Mouse (Mus musculus) urinary bladder, adult 2 months (tissue): ENCODE data around the gene Aup1. TPM values are rescaled to one million over a fixed set of nuclear protein-coding genes. Genes with fewer than 3 reads are reported as not detected.

Source experiments
- DNase-seq: peaks from one replicate; pipeline ENCODE4 v3.0.0; 2022; ENCODE audit warnings: low spot score
- polyA plus RNA-seq: library from polyadenylated mRNA; depleted of rRNA; stranded (reverse); fragments of >200 nt; gene quantifications from 2 replicates; pipeline ENCODE4 v1.2.3, GENCODE M21; 2012; rRNA removed

The Aup1 gene
- polyA plus RNA-seq, 1 experiment, result 247 TPM

DNA sequence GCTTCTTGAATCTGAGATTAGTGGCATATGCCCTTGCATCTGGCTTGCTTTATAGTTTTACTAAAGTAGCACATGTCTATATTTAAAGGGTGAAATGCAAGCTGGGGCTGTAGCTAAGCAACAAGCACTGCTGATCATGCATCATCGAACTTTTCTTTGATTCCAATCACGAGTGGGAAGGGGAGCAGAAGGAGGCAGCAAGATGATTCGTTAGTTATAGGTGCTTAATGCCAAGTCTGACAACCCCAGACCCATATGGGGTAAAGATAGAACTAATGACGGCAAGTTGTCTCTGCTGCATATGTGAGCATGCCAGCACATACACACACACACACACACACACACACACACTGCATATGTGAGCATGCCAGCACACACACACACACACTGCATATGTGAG lies 49.8 kb downstream of the Aup1 start:
- DNase-seq, result no peak

Other genes starting within 250 kb of the Aup1 start
- gene Sema4f, start 114.8 kb upstream of the Aup1 start, polyA plus RNA-seq, result 0.31 and 0.43 TPM in 2 replicates
- 0.30 and 0.62 TPM in 2 replicates for gene M1ap, start 107.6 kb upstream of the Aup1 start, polyA plus RNA-seq
- gene Dok1, start 21.1 kb upstream of the Aup1 start, polyA plus RNA-seq, result 18.3 and 20.8 TPM in 2 replicates
- 20.2 and 20.7 TPM in 2 replicates for gene Loxl3, start 20.3 kb upstream of the Aup1 start, polyA plus RNA-seq
- gene Htra2, start 752 bp downstream of the Aup1 start, polyA plus RNA-seq, result 46.4 and 67.3 TPM in 2 replicates
- gene Dqx1, start 3.3 kb downstream of the Aup1 start, polyA plus RNA-seq, result 3.4 and 4.9 TPM in 2 replicates
- gene Tlx2, start 15.8 kb downstream of the Aup1 start, polyA plus RNA-seq, result 0.15 and 0.29 TPM in 2 replicates
- gene Pcgf1, start 23.3 kb downstream of the Aup1 start, polyA plus RNA-seq, result 28.5 and 35.8 TPM in 2 replicates
- 0.84 and 1.0 TPM in 2 replicates for gene Lbx2, start 31.8 kb downstream of the Aup1 start, polyA plus RNA-seq
- 3.1 and 4.5 TPM in 2 replicates for gene Ccdc142, start 47.1 kb downstream of the Aup1 start, polyA plus RNA-seq
- 5.0 and 6.1 TPM in 2 replicates for gene Gm42688, start 47.1 kb downstream of the Aup1 start, polyA plus RNA-seq
- gene Mrpl53, start 54.5 kb downstream of the Aup1 start, polyA plus RNA-seq, result 64.9 and 84.8 TPM in 2 replicates
- gene Mogs, start 61.0 kb downstream of the Aup1 start, polyA plus RNA-seq, result 29.7 and 40.3 TPM in 2 replicates
- gene Wbp1, start 67.0 kb downstream of the Aup1 start, polyA plus RNA-seq, result 85.6 and 89.2 TPM in 2 replicates
- 25.2 and 25.5 TPM in 2 replicates for gene Ino80b, start 70.9 kb downstream of the Aup1 start, polyA plus RNA-seq
- gene Rtkn, start 80.9 kb downstream of the Aup1 start, polyA plus RNA-seq, result 20.7 and 22.1 TPM in 2 replicates
- 4.9 and 5.6 TPM in 2 replicates for gene Wdr54, start 101.9 kb downstream of the Aup1 start, polyA plus RNA-seq
- 1.2 and 1.5 TPM in 2 replicates for gene 1700003E16Rik, start 101.9 kb downstream of the Aup1 start, polyA plus RNA-seq
- gene Dctn1, start 111.4 kb downstream of the Aup1 start, polyA plus RNA-seq, result 97.9 and 119 TPM in 2 replicates
- gene Slc4a5, start 165.3 kb downstream of the Aup1 start, polyA plus RNA-seq, result 0.06 TPM in 1 of 2 replicates, not detected in the other